Mouse (Mus musculus): ENCODE measurements around the gene Lrrn2.

DNA sequence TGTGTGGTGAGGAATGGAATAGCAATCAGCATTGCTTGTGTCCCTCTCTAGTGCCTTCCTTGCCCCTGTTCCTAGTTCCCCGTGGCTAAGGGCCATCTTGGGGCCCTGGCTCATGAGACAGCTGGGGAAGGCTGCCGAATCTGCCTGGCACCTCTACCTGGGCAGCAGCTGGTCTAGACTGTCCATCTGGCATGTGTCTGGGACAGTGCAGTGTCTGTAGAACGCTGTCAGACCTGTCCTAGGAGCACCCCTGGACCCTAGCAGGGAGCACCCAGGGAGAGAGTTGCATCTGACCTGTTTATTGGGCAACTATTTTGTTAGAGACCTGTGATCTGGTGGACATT, 48.8 kb downstream of the Lrrn2 start:
- TF ChIP-seq SRF (IDR thresholded peaks at IDR 0.05; ENCODE audit: control insufficient read depth, insufficient read length, low read depth) (no peak), POLR2A (IDR thresholded peaks at IDR 0.05; ENCODE audit: insufficient read length, low read depth) (no peak), TCF12 (IDR thresholded peaks at IDR 0.05; ENCODE audit: insufficient read depth, poor library complexity, severe bottlenecking) (no peak), MYOD1 (IDR thresholded peaks at IDR 0.05; ENCODE audit: control insufficient read depth in 1 of 3, insufficient read length in 2 of 3, low read depth in 2 of 3) (no peak)

All from myocyte (in vitro differentiated cells).